Mouse (Mus musculus): ENCODE data around the gene Kcnq2.

GRCm38 (mm10) chr2:181104111-181104510, 31.0 kb downstream of the Kcnq2 start:
- peak; percentile 16; the same call in 1 of the 2 replicates for TF ChIP-seq CTCF (IDR thresholded peaks at IDR 0.05; ENCODE audit: borderline replicate concordance, extremely low read depth, insufficient read depth, insufficient read length)
- no peak for TF ChIP-seq POLR2A (IDR thresholded peaks at IDR 0.05; ENCODE audit: borderline replicate concordance, extremely low read depth, insufficient read depth, insufficient read length, poor library complexity, severe bottlenecking)

Data from brain, embryonic 14.5 days (tissue).